Mouse (Mus musculus) testis, adult 2 months (tissue): ENCODE data around the gene Speer4c. TPM values are rescaled to one million over a fixed set of nuclear protein-coding genes. Genes with fewer than 3 reads are reported as not detected.
"Not testable (repeated sequence)": the region's sequence is repeated elsewhere in the genome, so short reads cannot be mapped to it uniquely, and the experiment has no call there.

Experiments
- H3K27ac ChIP-seq: fragments of 200-500 bp; 2 replicates; pipeline ENCODE4 v1.5.1; 2012; ENCODE audit warnings: low read depth, low read length; ENCODE audit not compliant: control insufficient read depth, insufficient read depth
- H3K27me3 ChIP-seq: fragments of 200-500 bp; 2 replicates; pipeline ENCODE4 v1.6.1; 2012; ENCODE audit warnings: mild to moderate bottlenecking, low read length, moderate library complexity; ENCODE audit not compliant: control insufficient read depth, insufficient read depth
- H3K36me3 ChIP-seq: fragments of 200-500 bp; 2 replicates; pipeline ENCODE4 v1.6.1; 2012; ENCODE audit warnings: mild to moderate bottlenecking, low read length; ENCODE audit not compliant: control insufficient read depth, insufficient read depth
- H3K4me1 ChIP-seq: fragments of 200-500 bp; 2 replicates; pipeline ENCODE4 v1.6.1; 2012; ENCODE audit warnings: low read length; ENCODE audit not compliant: control insufficient read depth, insufficient read depth
- H3K4me3 ChIP-seq: fragments of 200-500 bp; 2 replicates; pipeline ENCODE4 v1.5.1; 2012; ENCODE audit warnings: low read depth, mild to moderate bottlenecking, low read length, moderate library complexity, mixed read lengths; ENCODE audit not compliant: control insufficient read depth
- CTCF ChIP-seq: fragments of 200-500 bp; IDR thresholded peaks from 2 replicates; pipeline ENCODE4 v1.5.1; 2012; ENCODE audit warnings: low read depth, mild to moderate bottlenecking, inconsistent platforms, low read length, moderate library complexity; ENCODE audit not compliant: control insufficient read depth, insufficient read depth, insufficient replicate concordance
- POLR2A ChIP-seq: fragments of 200-500 bp; IDR thresholded peaks from 2 replicates; pipeline ENCODE4 v1.6.1; 2012; ENCODE audit warnings: low read depth, mild to moderate bottlenecking, inconsistent platforms, low read length, moderate library complexity; ENCODE audit not compliant: control insufficient read depth
- polyA plus RNA-seq: library from polyadenylated mRNA; depleted of rRNA; stranded (reverse); fragments of >200 nt; gene quantifications from 2 replicates; pipeline ENCODE4 v1.2.3, GENCODE M21; 2012; rRNA removed

Gene Speer4c
- 6.5 and 9.7 TPM in 2 replicates for polyA plus RNA-seq

DNA sequence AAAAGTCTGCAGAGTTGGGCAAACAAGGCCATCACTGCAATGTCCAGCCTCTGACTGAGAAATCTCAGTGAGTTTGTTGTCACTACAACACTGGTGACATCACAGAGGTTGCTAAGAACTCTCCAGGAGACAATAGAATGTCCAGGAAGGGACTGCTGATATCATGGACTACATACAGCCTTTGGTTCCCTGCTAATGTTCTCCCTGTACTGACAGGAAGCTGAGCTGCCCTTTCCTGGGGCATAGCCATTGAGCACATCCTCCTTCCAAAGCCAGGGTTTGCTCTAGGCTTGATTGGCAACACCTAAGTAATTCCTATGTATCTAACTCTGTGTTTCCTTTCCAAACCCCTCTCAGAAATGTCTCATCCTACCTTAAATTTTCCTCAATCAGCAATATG lies at the start of gene Speer4c:
Gene Speer4c (minus strand): TSS at position 101 of the 400 bp plus-strand sequence.
- H3K4me3 ChIP-seq = peak within 1 kb of the TSS; percentile 74
- 0 out of 2 replicates have a peak within 1 kb of the TSS, but pooled peaks have one; percentile 53 for H3K27ac ChIP-seq
- not testable (repeated sequence) for H3K4me1 ChIP-seq, H3K27me3 ChIP-seq, H3K36me3 ChIP-seq

DNA sequence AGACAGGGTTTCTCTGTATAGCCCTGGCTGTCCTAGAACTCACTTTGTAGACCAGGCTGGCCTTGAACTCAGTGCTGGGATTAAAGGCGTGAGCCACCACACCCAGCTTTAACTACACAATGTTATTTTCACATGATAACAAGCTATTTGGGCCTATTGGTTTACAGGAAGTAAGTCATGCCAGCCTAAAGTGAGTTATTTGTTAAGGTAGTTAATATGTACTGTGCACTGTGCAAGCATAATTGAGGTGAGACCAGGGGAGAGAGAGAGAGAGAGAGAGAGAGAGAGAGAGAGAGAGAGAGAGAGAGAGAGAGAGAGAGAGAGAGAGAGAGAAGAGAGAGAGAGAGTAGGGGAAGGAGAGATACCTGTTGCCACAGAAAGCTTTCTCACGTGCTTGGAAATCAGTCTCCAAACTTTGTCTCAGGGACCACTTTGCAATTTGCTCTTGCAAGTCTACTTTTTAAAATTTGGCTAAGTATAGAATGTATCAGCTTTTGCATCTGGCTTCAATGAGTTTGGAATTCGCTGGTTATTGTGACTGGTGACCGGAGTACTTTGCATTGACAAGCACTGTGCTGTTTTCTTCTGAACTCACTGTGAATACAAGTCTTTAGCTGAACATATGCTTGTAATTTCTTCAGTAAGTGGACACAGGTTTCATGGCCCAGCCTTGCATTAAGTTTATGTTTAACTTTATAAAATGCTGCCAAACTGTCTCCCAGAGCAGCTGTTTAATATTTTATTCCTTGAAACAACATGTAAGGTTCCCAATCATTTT lies 33.6 kb upstream of the Speer4c start:
- no peaks in the 10 kb centered on the region for H3K27me3 ChIP-seq
- H3K36me3 ChIP-seq = no peaks in the 10 kb centered on the region
- H3K27ac ChIP-seq = no peak overlapping the region
- TF ChIP-seq POLR2A (no peak), CTCF (no peak)
- no peak overlapping the region for H3K4me3 ChIP-seq
- no peaks in the 10 kb centered on the region for H3K4me1 ChIP-seq

DNA sequence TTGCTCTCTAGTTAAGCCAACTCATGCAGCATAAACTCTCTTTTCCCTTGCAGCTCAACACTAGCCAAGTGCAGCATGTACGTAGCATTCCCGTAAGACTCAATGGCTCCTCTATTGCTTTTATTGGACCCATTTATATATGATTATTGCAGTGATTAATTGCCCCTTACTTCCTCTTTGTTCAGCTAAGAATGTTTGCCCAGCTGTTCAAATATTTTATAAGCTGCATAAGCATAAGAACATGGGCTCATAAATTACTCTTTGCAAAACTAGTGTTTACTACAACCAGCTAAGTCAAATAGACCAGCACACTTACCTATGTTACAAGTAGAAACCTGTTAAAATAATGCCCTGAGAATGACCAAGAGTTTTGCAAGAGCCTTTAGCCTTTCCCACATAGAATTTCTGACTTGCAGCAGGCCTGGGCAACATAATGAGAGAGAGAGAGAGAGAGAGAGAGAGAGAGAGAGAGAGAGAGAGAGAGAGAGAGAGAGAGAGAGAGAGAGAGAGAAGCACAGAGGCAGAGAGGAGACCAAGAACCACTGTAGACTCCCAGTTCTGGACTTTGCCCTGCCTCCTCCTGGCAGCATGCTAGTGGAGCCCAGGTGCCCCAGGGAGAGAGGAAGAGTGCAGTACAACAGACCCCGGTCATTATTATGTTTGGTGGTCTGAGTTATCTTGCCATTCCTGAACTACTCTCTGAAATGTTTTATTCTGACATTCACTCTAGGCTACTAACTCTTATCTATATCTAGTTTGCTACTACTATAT lies 20.2 kb upstream of the Speer4c start:
- H3K4me1 ChIP-seq = no peaks in the 10 kb centered on the region
- no peak overlapping the region for H3K4me3 ChIP-seq
- no peak overlapping the region for H3K27ac ChIP-seq
- H3K27me3 ChIP-seq = no peaks in the 10 kb centered on the region
- TF ChIP-seq CTCF (no peak), POLR2A (no peak)
- no peaks in the 10 kb centered on the region for H3K36me3 ChIP-seq

DNA sequence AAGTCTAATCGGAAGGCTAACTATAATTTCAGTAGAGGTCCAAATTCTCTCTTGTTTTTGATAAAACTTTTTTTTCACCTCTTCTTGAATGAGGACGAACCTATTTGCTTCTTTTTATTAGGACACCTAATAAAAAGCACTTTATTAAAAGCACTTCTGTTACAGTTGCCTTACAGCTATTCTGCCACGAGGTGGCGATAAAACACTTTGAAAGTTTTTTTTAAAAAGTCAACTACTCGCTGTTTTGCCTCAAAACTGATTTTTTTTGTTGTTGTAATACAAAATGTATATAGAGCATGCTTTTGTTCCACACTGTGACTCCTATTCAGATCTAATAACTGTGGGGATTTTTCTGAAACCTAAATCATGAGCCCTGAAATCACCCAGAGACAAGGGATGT lies 11.2 kb downstream of the Speer4c start:
- not testable (repeated sequence) for H3K27me3 ChIP-seq, H3K36me3 ChIP-seq, H3K4me3 ChIP-seq, H3K27ac ChIP-seq, H3K4me1 ChIP-seq

DNA sequence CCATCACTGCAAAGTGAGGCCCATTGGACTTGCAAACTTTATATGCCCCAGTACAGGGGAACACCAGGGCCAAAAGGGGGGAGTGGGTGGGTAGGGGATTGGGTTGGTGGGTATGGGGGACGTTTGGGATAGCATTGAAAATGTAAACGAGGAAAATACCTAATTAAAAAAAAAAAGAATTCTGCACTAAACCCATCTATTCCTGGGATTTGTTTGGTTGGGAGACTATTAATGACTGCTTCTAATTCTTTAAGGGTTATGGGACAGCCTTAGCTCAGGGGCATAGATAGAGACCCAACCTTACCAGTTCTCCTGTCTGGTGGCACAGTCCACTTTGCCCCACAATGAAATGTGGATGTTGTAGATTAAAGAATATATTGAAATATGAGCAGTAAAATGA lies 16.4 kb downstream of the Speer4c start:
- H3K27ac ChIP-seq, H3K27me3 ChIP-seq, H3K36me3 ChIP-seq, H3K4me3 ChIP-seq, H3K4me1 ChIP-seq: not testable (repeated sequence)

DNA sequence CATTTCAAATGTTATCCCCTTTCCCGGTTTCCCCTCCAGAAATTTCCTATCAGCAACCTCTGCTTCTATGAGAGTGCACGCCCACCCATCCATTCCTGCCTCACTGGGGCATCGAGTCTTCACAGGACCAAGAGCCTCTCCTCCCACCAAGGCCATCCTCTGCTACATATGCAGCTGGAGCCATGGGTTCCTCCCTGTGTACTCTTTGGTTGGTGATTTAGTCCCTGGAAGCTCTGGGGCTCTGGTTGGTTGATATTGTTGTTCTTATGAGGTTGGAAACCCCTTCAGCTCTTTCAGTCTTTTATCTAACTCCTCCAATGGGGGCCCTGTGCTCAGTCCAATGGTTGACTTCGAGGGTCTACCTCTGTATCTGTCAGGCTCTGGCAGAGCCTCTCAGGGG lies 22.2 kb downstream of the Speer4c start:
- H3K4me3 ChIP-seq, H3K4me1 ChIP-seq, H3K36me3 ChIP-seq, H3K27ac ChIP-seq, H3K27me3 ChIP-seq: not testable (repeated sequence)

DNA sequence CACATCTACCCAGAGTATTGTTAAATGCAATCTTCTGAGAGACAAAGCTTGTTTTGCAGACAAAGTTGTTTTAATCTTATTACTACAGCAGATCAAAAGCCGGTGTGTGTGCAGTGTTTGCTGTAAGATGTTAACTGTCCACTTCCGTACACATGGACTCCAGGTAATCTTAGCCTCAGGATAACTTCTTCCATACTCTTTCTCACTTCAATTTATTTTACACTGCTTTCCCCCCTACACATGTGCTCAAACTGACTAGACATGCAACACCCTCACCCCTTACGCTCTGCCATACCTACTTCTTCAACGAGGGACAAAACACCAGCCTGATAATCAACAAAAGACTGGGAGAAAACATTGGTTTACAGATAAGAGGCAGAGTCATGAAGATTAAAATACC lies 23.2 kb downstream of the Speer4c start:
- H3K4me3 ChIP-seq, H3K4me1 ChIP-seq, H3K27me3 ChIP-seq, H3K27ac ChIP-seq, H3K36me3 ChIP-seq: not testable (repeated sequence)

DNA sequence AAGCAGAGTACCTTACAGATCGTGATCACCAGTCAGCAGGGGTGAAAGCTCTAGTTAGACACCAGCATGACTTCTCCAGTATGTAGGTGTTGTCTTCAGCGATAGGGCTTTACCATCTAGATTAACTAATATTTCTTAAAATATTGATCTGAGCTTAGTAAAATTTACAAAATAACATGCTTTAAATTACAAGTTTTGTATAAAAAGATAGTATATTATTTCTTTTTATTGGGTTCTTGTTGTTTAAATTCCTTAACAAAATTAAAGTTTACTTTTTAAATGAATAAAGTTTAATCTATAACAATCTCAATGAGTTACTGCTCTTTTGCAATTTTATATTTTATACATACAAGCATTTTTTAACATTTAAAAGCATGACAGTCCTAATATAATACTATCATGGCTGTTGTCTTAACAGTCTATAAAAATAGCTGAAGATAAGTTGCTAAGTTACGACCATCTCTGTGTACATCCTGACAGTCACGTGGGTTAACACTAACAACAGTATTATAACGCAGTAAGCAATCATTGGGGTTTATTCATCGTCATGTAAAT lies 24.3 kb downstream of the Speer4c start:
- not testable (repeated sequence) for H3K36me3 ChIP-seq, H3K4me3 ChIP-seq, H3K27ac ChIP-seq, H3K27me3 ChIP-seq, H3K4me1 ChIP-seq

DNA sequence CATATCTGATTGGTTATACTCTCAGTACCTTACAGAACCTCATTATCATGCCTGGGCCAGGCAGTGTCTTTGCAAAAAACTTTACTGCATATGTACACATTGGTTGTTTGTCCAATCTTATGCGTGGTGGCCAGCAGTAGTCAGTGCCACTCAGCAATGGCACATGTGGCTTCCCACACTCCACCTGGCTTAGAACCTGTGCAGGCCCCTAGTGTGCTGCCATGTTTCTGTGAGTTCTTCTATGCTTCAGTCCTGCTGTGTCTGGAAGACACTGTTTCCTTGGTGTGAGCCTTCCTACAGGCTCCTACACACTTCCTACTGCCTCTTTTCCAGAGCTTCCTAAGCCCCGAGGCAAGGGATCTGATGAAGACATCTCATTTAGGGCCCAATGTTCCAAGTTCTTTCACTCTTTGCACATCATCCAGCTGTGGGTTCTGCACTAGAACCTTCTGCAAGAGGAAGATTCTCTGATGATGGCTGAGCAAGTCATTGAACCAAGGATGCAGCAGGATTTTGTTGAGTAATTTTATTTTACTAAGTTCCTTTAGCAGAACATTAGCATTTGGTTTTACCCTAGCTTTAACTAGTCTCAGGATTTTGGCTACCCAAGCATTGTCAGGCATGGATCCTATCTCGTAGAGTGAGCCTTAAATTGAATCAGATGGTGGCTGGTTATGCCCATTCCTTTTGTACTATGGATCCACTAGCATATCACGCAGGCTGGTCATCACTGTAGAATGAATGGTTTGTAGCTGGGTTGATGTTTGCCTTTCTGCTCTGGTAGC lies 25.0 kb downstream of the Speer4c start:
- H3K27ac ChIP-seq, H3K27me3 ChIP-seq, H3K4me3 ChIP-seq, H3K36me3 ChIP-seq, H3K4me1 ChIP-seq: not testable (repeated sequence)

DNA sequence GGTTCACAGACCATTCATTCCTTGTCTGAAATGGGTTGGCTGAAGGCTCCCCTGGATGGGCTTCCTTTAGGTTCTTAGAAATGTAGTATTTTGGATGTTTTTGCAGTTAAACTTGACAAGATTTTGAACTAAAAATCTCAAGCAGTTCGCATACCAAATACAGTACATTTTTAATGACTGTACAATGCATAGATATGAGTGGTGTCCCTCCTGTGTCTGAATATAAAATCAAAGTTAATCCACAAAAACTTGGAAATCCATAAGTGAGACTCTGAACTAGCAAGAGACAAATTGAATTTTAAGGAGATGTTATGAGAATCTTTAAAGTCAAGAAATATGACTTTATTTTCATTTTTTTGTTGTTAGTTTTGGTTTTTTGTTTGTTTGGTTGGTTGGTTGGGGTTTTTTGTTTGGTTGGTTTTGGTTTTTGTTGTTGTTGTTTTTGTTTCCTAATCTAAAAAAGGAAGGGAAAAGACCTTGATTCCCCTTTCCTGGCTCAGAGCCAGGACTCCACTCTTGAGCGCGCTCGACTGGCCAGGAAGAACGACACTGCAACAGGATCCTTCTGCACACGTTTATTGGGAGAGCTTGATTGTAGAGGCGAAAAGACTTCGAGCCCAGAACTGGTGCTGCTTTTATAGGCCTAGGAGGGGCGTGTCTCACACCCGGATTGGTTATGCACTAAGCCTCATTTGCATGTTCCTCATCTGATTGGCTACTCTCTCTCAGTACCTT lies 32.6 kb downstream of the Speer4c start:
- H3K4me1 ChIP-seq, H3K27ac ChIP-seq, H3K36me3 ChIP-seq, H3K4me3 ChIP-seq, H3K27me3 ChIP-seq: not testable (repeated sequence)
